Mouse (Mus musculus) heart, postnatal 10 days (tissue): ENCODE measurements around the gene Rusc1. TPM values are rescaled to one million over a fixed set of nuclear protein-coding genes. Genes with fewer than 3 reads are reported as not detected.

Experiments used
- total RNA-seq, 2 experiments: library from RNA; stranded (reverse); gene quantifications; 2 replicates each; pipeline ENCODE4 v1.2.3; 2021

Gene Rusc1
- total RNA-seq, 2 experiments from 2014 or later, result 12.6 to 15.0 TPM

Other genes starting within 250 kb of the Rusc1 start
- gene Msto1, start 179.3 kb downstream of the Rusc1 start, total RNA-seq, result 10 to 100 TPM; 22.8 to 24.3 TPM
- gene Ash1l, start 142.7 kb downstream of the Rusc1 start, total RNA-seq, result 10 to 100 TPM; 45.4 to 46.0 TPM
- 100 to 1,000 TPM; 105 to 114 TPM for gene Dap3, start 142.1 kb downstream of the Rusc1 start, total RNA-seq
- not detected for gene Gm43738, start 7.8 kb upstream of the Rusc1 start, total RNA-seq
- gene Fdps, start 8.6 kb upstream of the Rusc1 start, total RNA-seq, result 10 to 100 TPM; 26.2 to 28.3 TPM
- not detected for gene Pklr, start 42.8 kb upstream of the Rusc1 start, total RNA-seq
- gene Hcn3, start 66.9 kb upstream of the Rusc1 start, total RNA-seq, result under 1 TPM; 0.19 to 0.60 TPM
- gene Clk2, start 71.5 kb upstream of the Rusc1 start, total RNA-seq, result 10 to 100 TPM; 26.6 to 26.7 TPM
- 10 to 100 TPM; 49.4 to 49.6 TPM for gene Scamp3, start 84.2 kb upstream of the Rusc1 start, total RNA-seq
- 1 to 10 TPM; 7.9 to 8.3 TPM for gene Fam189b, start 89.8 kb upstream of the Rusc1 start, total RNA-seq
- 10 to 100 TPM; 24.2 to 24.7 TPM for gene Gba, start 109.6 kb upstream of the Rusc1 start, total RNA-seq
- gene Thbs3, start 121.9 kb upstream of the Rusc1 start, total RNA-seq, result 10 to 100 TPM; 20.4 to 21.8 TPM
- gene Mtx1, start 133.8 kb upstream of the Rusc1 start, total RNA-seq, result 10 to 100 TPM; 73.7 to 77.2 TPM
- under 1 TPM; 0.20 to 0.34 TPM for gene Muc1, start 135.7 kb upstream of the Rusc1 start, total RNA-seq
- 10 to 100 TPM; 84.4 to 88.0 TPM for gene Krtcap2, start 152.7 kb upstream of the Rusc1 start, total RNA-seq
- 1 to 10 TPM in 1 of 2 experiments, under 1 TPM in 1; 0.77 to 1.1 TPM for gene Trim46, start 153.0 kb upstream of the Rusc1 start, total RNA-seq
- 10 to 100 TPM; 60.2 to 64.2 TPM for gene Dpm3, start 166.0 kb upstream of the Rusc1 start, total RNA-seq
- 10 to 100 TPM; 29.3 to 31.3 TPM for gene Slc50a1, start 177.3 kb upstream of the Rusc1 start, total RNA-seq
- 10 to 100 TPM; 48.8 to 57.5 TPM for gene Efna1, start 187.8 kb upstream of the Rusc1 start, total RNA-seq
- under 1 TPM in 1 of 2 experiments, not detected in 1; 0.17 TPM for gene Efna3, start 229.7 kb upstream of the Rusc1 start, total RNA-seq
- 1 to 10 TPM; 1.9 to 2.2 TPM for gene Efna4, start 244.7 kb upstream of the Rusc1 start, total RNA-seq